ENCODE assay signal across 24 mouse cellular contexts in the genomic region with DNA sequence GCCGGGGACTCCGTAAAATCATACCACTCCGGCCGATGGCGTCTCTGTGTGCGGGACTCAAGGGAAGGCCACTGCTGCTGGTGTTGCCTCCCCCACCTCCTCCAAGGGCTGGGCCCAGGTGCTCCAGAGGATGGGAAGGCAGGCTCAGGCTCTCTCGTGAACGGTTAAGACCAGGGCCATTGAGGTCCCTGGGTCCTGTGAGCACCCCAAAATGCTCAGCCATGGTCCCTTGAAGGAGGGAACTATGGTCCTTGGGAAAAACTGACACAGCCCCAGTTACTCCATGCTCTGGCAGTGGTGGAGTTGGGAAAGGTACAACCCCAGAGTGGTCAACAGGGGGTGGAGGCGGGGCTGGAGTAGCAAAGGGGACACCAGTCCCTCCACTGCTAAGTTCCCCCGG. TPM values are rescaled to one million over a fixed set of nuclear protein-coding genes. Genes with fewer than 3 reads are reported as not detected.
DNase-seq lines count a peak whose midpoint lies in the region; ATAC-seq and TF ChIP-seq lines count a peak whose summit lies in the region.
"Had no signal": no experiment of that assay in that cellular context is flagged by ENCODE, and none has a peak within 500 bp of the region (broad histone marks: within the 10 kb centered on the region; RNA-seq: fewer than 3 reads in every experiment).

No protein-coding gene starts in this region.

- H3K9ac ChIP-seq in forebrain, embryonic 11.5 days (ENCODE audit: low read length), result no peak overlapping the region
- H3K9ac ChIP-seq in forebrain, embryonic 14.5 days (ENCODE audit: low read length), result no peak overlapping the region
- H3K9ac ChIP-seq in hindbrain, embryonic 11.5 days (ENCODE audit: low read depth, low read length), result no peak overlapping the region
- H3K9ac ChIP-seq in lung, postnatal 0 days (replicated peaks; ENCODE audit: low read depth), result no peak overlapping the region
- H3K9ac ChIP-seq: embryonic facial prominence, embryonic 12.5 days; heart, embryonic 15.5 days; liver, embryonic 15.5 days had no signal

- H3K9me3 ChIP-seq in forebrain, embryonic 11.5 days (ENCODE audit: control insufficient read depth, low read length), result no peaks in the 10 kb centered on the region
- H3K9me3 ChIP-seq in forebrain, embryonic 14.5 days (replicated peaks; ENCODE audit: control insufficient read depth, low read length), result no peaks in the 10 kb centered on the region
- H3K9me3 ChIP-seq in hindbrain, embryonic 10.5 days, result no peaks in the 10 kb centered on the region
- H3K9me3 ChIP-seq in hindbrain, embryonic 11.5 days (ENCODE audit: control insufficient read depth, low read length), result no peaks in the 10 kb centered on the region
- no peaks in the 10 kb centered on the region for H3K9me3 ChIP-seq in lung, postnatal 0 days (ENCODE audit: low read length)
- H3K9me3 ChIP-seq in E14TG2a.4 (ENCODE audit: low read length), result no peaks in the 10 kb centered on the region
- H3K9me3 ChIP-seq: embryonic facial prominence, embryonic 12.5 days; heart, embryonic 15.5 days; liver, embryonic 15.5 days had no signal

- H3K27ac ChIP-seq in forebrain, embryonic 11.5 days (ENCODE audit: low read depth, low read length), result no peak overlapping the region
- H3K27ac ChIP-seq in forebrain, embryonic 14.5 days (ENCODE audit: low read depth, low read length), result no peak overlapping the region
- 0 out of 2 replicates have a peak overlapping the region, but pooled peaks have one; percentile 31 for H3K27ac ChIP-seq in hindbrain, embryonic 10.5 days
- no peak overlapping the region for H3K27ac ChIP-seq in hindbrain, embryonic 11.5 days (ENCODE audit: low read depth, low read length)
- H3K27ac ChIP-seq in lung, postnatal 0 days (ENCODE audit: low read length), result peak overlapping the region; percentile 26; the same call in 1 of the 2 replicates
- H3K27ac ChIP-seq: embryonic facial prominence, embryonic 12.5 days; heart, embryonic 15.5 days; kidney, postnatal 0 days; liver, embryonic 15.5 days; macrophage had no signal

- H3K36me3 ChIP-seq in forebrain, embryonic 11.5 days (ENCODE audit: control insufficient read depth, insufficient read depth, low read length), result peaks cover 19% of the 10 kb centered on the region
- H3K36me3 ChIP-seq in forebrain, embryonic 14.5 days (ENCODE audit: control insufficient read depth, insufficient read depth, low read length), result peaks cover 51% of the 10 kb centered on the region
- peaks cover 61% of the 10 kb centered on the region for H3K36me3 ChIP-seq in hindbrain, embryonic 10.5 days
- H3K36me3 ChIP-seq in hindbrain, embryonic 11.5 days (ENCODE audit: control insufficient read depth, insufficient read depth, low read length), result peaks cover 15% of the 10 kb centered on the region
- peaks cover 7% of the 10 kb centered on the region; the same call in 1 of the 2 replicates for H3K36me3 ChIP-seq in lung, postnatal 0 days (ENCODE audit: insufficient read depth, low read length)
- peaks cover 57% of the 10 kb centered on the region for H3K36me3 ChIP-seq in E14TG2a.4 (ENCODE audit: insufficient read depth, low read length)

- TF ChIP-seq EP300 in lung, postnatal 0 days (IDR thresholded peaks at IDR 0.05), result no peak

- TF ChIP-seq CTCF in lung, postnatal 0 days (IDR thresholded peaks at IDR 0.05), result no peak
- TF ChIP-seq CTCF in E14TG2a.4 (conservative IDR thresholded peaks at IDR 0.05; ENCODE audit: low read length), result no peak

- WGBS in forebrain, embryonic 11.5 days, result 74% methylated on average over 10 of the region's 10 CpGs
- WGBS in forebrain, embryonic 14.5 days, result 86% methylated on average over 10 of the region's 10 CpGs
- 70% methylated on average over 10 of the region's 10 CpGs for WGBS in hindbrain, embryonic 10.5 days
- WGBS in hindbrain, embryonic 11.5 days, result 78% methylated on average over 10 of the region's 10 CpGs
- 62% methylated on average over 10 of the region's 10 CpGs for WGBS in lung, postnatal 0 days

- 0 out of 2 replicates have a peak, but pooled peaks have one; percentile 10 for ATAC-seq in forebrain, embryonic 11.5 days (replicated peaks; ENCODE audit: low FRiP score)
- no peak for ATAC-seq in forebrain, embryonic 14.5 days
- no peak for ATAC-seq in hindbrain, embryonic 11.5 days (ENCODE audit: low FRiP score)
- ATAC-seq in lung, postnatal 0 days, result no peak
- ATAC-seq: hindbrain, embryonic 16.5 days had no signal

- no peaks in the 10 kb centered on the region for H3K27me3 ChIP-seq in forebrain, embryonic 11.5 days (ENCODE audit: control insufficient read depth, insufficient read depth, low read length)
- no peaks in the 10 kb centered on the region for H3K27me3 ChIP-seq in forebrain, embryonic 14.5 days (replicated peaks; ENCODE audit: control insufficient read depth, insufficient read depth, low read length)
- H3K27me3 ChIP-seq in hindbrain, embryonic 10.5 days (ENCODE audit: insufficient read depth, poor library complexity, severe bottlenecking), result no peaks in the 10 kb centered on the region
- no peaks in the 10 kb centered on the region for H3K27me3 ChIP-seq in hindbrain, embryonic 11.5 days (ENCODE audit: control insufficient read depth, insufficient read depth, low read length)
- H3K27me3 ChIP-seq in lung, postnatal 0 days (replicated peaks; ENCODE audit: insufficient read depth, low read length), result no peaks in the 10 kb centered on the region
- H3K27me3 ChIP-seq in E14TG2a.4 (ENCODE audit: insufficient read depth, low read length), result no peaks in the 10 kb centered on the region
- H3K27me3 ChIP-seq: embryonic facial prominence, embryonic 12.5 days; heart, embryonic 15.5 days; liver, embryonic 15.5 days had no signal

- H3K4me2 ChIP-seq in forebrain, embryonic 11.5 days (ENCODE audit: low read depth, low read length, severe bottlenecking), result no peak overlapping the region
- H3K4me2 ChIP-seq in forebrain, embryonic 14.5 days (ENCODE audit: low read length), result no peak overlapping the region
- no peak overlapping the region for H3K4me2 ChIP-seq in hindbrain, embryonic 11.5 days (replicated peaks; ENCODE audit: low read depth, low read length)
- H3K4me2 ChIP-seq in lung, postnatal 0 days (replicated peaks; ENCODE audit: low read depth, low read length), result no peak overlapping the region
- H3K4me2 ChIP-seq: embryonic facial prominence, embryonic 12.5 days; heart, embryonic 15.5 days; liver, embryonic 15.5 days had no signal

- H3K4me3 ChIP-seq in forebrain, embryonic 11.5 days (ENCODE audit: low read depth, low read length), result no peak overlapping the region
- no peak overlapping the region for H3K4me3 ChIP-seq in forebrain, embryonic 14.5 days (ENCODE audit: low read depth, low read length)
- no peak overlapping the region for H3K4me3 ChIP-seq in hindbrain, embryonic 10.5 days
- no peak overlapping the region for H3K4me3 ChIP-seq in hindbrain, embryonic 11.5 days (ENCODE audit: low read depth, low read length)
- no peak overlapping the region for H3K4me3 ChIP-seq in lung, postnatal 0 days (ENCODE audit: low read depth, low read length)
- peak overlapping the region; percentile 35 for H3K4me3 ChIP-seq in E14TG2a.4 (replicated peaks; ENCODE audit: low read length)
- H3K4me3 ChIP-seq: embryonic facial prominence, embryonic 12.5 days; heart, embryonic 15.5 days; liver, embryonic 15.5 days had no signal

- no peak for DNase-seq in forebrain, embryonic 11.5 days (ENCODE audit: low spot score)
- no peak for DNase-seq in forebrain, embryonic 14.5 days (ENCODE audit: low spot score)
- no peak for DNase-seq in hindbrain, embryonic 10.5 days (ENCODE audit: low spot score)
- no peak for DNase-seq in hindbrain, embryonic 11.5 days (ENCODE audit: low spot score)
- DNase-seq in lung, postnatal 0 days (ENCODE audit: low spot score), result no peak
- no peak for DNase-seq in lung, postnatal 4 days
- no peak for DNase-seq in layer of hippocampus, adult 18-20 months (ENCODE audit: low spot score in 2 of 2)
- DNase-seq: adrenal gland, postnatal 25 days; cerebellum, adult 11-12 months; cerebellum, adult 9-11 months; embryo, embryonic 11 days; gastrocnemius, postnatal 10 days; kidney, adult 18-20 months; kidney, postnatal 4 days; layer of hippocampus, postnatal 36 days; left cerebral cortex, postnatal 4 days; thymus, postnatal 14 days had no signal

- no peaks in the 10 kb centered on the region for H3K4me1 ChIP-seq in forebrain, embryonic 11.5 days (replicated peaks; ENCODE audit: control insufficient read depth, insufficient read depth, low read length)
- H3K4me1 ChIP-seq in forebrain, embryonic 14.5 days (ENCODE audit: control insufficient read depth, insufficient read depth, low read length), result no peaks in the 10 kb centered on the region
- peaks cover 13% of the 10 kb centered on the region; the same call in 1 of the 2 replicates for H3K4me1 ChIP-seq in hindbrain, embryonic 10.5 days (replicated peaks)
- H3K4me1 ChIP-seq in hindbrain, embryonic 11.5 days (replicated peaks; ENCODE audit: control insufficient read depth, insufficient read depth, low read length), result no peaks in the 10 kb centered on the region
- H3K4me1 ChIP-seq in lung, postnatal 0 days (ENCODE audit: insufficient read depth, low read depth, low read length), result no peaks in the 10 kb centered on the region
- H3K4me1 ChIP-seq in E14TG2a.4 (replicated peaks; ENCODE audit: low read depth, low read length), result peaks cover 45% of the 10 kb centered on the region
- H3K4me1 ChIP-seq: embryonic facial prominence, embryonic 12.5 days; liver, embryonic 15.5 days had no signal

RNA-seq across cellular contexts. Expression of gene Tars2, which starts 3.8 kb away (rescaled TPM):
- 54.9 and 61.6 TPM in 2 replicates for polyA plus RNA-seq in forebrain, embryonic 11.5 days (2014; fragmentation: Nextera tagmentation; extraction: Ambion mirVana)
- 46.6 and 50.7 TPM in 2 replicates for polyA plus RNA-seq in forebrain, embryonic 14.5 days (2014; fragmentation: Nextera tagmentation; extraction: Ambion mirVana)
- polyA plus RNA-seq in hindbrain, embryonic 10.5 days (2016; fragmentation: Nextera tagmentation; extraction: Ambion mirVana), result 58.8 and 69.9 TPM in 2 replicates
- polyA plus RNA-seq in hindbrain, embryonic 11.5 days (2014; fragmentation: Nextera tagmentation; extraction: Ambion mirVana), result 42.6 and 49.7 TPM in 2 replicates
- 18.5 and 19.3 TPM in 2 replicates for polyA plus RNA-seq in lung, postnatal 0 days (2015; fragmentation: Nextera tagmentation; extraction: Ambion mirVana)
- 10 to 100 TPM; 41.5 to 41.7 TPM for total RNA-seq in layer of hippocampus, adult 18-20 months (2021)

RNA-seq across cellular contexts. Expression of gene Ecm1, which starts 24.4 kb away (rescaled TPM):
- polyA plus RNA-seq in forebrain, embryonic 11.5 days (2014; fragmentation: Nextera tagmentation; extraction: Ambion mirVana), result 17.2 and 19.4 TPM in 2 replicates
- polyA plus RNA-seq in forebrain, embryonic 14.5 days (2014; fragmentation: Nextera tagmentation; extraction: Ambion mirVana), result 6.6 and 9.0 TPM in 2 replicates
- polyA plus RNA-seq in hindbrain, embryonic 10.5 days (2016; fragmentation: Nextera tagmentation; extraction: Ambion mirVana), result 14.2 and 20.3 TPM in 2 replicates
- 13.3 and 14.3 TPM in 2 replicates for polyA plus RNA-seq in hindbrain, embryonic 11.5 days (2014; fragmentation: Nextera tagmentation; extraction: Ambion mirVana)
- polyA plus RNA-seq in lung, postnatal 0 days (2015; fragmentation: Nextera tagmentation; extraction: Ambion mirVana), result 94.3 and 107 TPM in 2 replicates
- 10 to 100 TPM in 1 of 2 experiments, 1 to 10 TPM in 1; 10.0 to 10.5 TPM for total RNA-seq in layer of hippocampus, adult 18-20 months (2021)

RNA-seq across cellular contexts. Expression of gene Rprd2, which starts 54.9 kb away (rescaled TPM):
- polyA plus RNA-seq in forebrain, embryonic 11.5 days (2014; fragmentation: Nextera tagmentation; extraction: Ambion mirVana), result 23.8 and 24.6 TPM in 2 replicates
- polyA plus RNA-seq in forebrain, embryonic 14.5 days (2014; fragmentation: Nextera tagmentation; extraction: Ambion mirVana), result 14.3 and 18.4 TPM in 2 replicates
- 19.8 and 20.1 TPM in 2 replicates for polyA plus RNA-seq in hindbrain, embryonic 10.5 days (2016; fragmentation: Nextera tagmentation; extraction: Ambion mirVana)
- 26.0 and 27.4 TPM in 2 replicates for polyA plus RNA-seq in hindbrain, embryonic 11.5 days (2014; fragmentation: Nextera tagmentation; extraction: Ambion mirVana)
- 12.9 and 14.0 TPM in 2 replicates for polyA plus RNA-seq in lung, postnatal 0 days (2015; fragmentation: Nextera tagmentation; extraction: Ambion mirVana)
- 10 to 100 TPM; 60.1 to 63.0 TPM for total RNA-seq in layer of hippocampus, adult 18-20 months (2021)

Comparison
In these comparisons a context has a peak if more than half of its experiments do, and no peak if none do; other contexts are left out.
1. H3K27ac ChIP-seq: peak in hindbrain, embryonic 10.5 days (single experiment) and lung, postnatal 0 days (single experiment); none in forebrain, embryonic 11.5 days (single experiment), forebrain, embryonic 14.5 days (single experiment) and hindbrain, embryonic 11.5 days (single experiment).